Mouse (Mus musculus) CH12.LX (cell line): ENCODE data around the gene Dlg1.

ENCODE experiments used
- CTCF ChIP-seq, 2 experiments: IDR thresholded peaks in 1 of 2; conservative IDR thresholded peaks in 1 of 2; 2 replicates each; pipeline ENCODE4 v1.5.1; 2011 to 2012; ENCODE audit warnings: low read depth in 2 of 2, low read length in 2 of 2, improper control_type of control experiment in 1 of 2, inconsistent platforms in 1 of 2, mild to moderate bottlenecking in 1 of 2, moderate library complexity in 1 of 2
- USF1 ChIP-seq: IDR thresholded peaks from 2 replicates; pipeline ENCODE4 v1.6.1; 2014; ENCODE audit warnings: low read depth, mild to moderate bottlenecking, inconsistent platforms, low read length, improper control_type of control experiment

GRCm38 (mm10) chr16:31901886-31902285 lies 238.6 kb downstream of the Dlg1 start:
- no peak for TF ChIP-seq USF1
- TF ChIP-seq CTCF (conservative IDR thresholded peaks at IDR 0.05 in 1 of 2, IDR thresholded peaks at IDR 0.05 in 1 of 2; ENCODE audit: low read depth in 2 of 2, low read length in 2 of 2) = no peak
